In genomic region chr14:19688426-19688825, GRCm38 (mm10) we compare ENCODE assay signal across 31 mouse cellular contexts.
"Had no signal": no experiment of that assay in that cellular context is flagged by ENCODE, and none has a peak within 500 bp of the region (broad histone marks: within the 10 kb centered on the region; RNA-seq: fewer than 3 reads in every experiment).

No protein-coding gene starts in this region.

- H3K4me3 ChIP-seq: left cerebral cortex, adult 2 months; limb, embryonic 10.5 days; limb, embryonic 12.5 days; limb, embryonic 13.5 days; limb, embryonic 15.5 days; liver, embryonic 12.5 days; liver, embryonic 13.5 days; liver, embryonic 15.5 days; lung, embryonic 15.5 days; megakaryocyte, embryonic 14.5 days; midbrain, embryonic 10.5 days; midbrain, embryonic 12.5 days; midbrain, embryonic 15.5 days; myocyte; neural tube, embryonic 12.5 days had no signal

- H3K4me2 ChIP-seq: limb, embryonic 12.5 days; limb, embryonic 13.5 days; limb, embryonic 15.5 days; liver, embryonic 11.5 days; liver, embryonic 12.5 days; liver, embryonic 13.5 days; liver, embryonic 15.5 days; lung, embryonic 14.5 days; lung, embryonic 15.5 days; midbrain, embryonic 12.5 days; midbrain, embryonic 15.5 days; neural tube, embryonic 12.5 days had no signal

- H3K27me3 ChIP-seq: limb, embryonic 12.5 days; limb, embryonic 13.5 days; limb, embryonic 15.5 days; liver, embryonic 12.5 days; liver, embryonic 13.5 days; liver, embryonic 15.5 days; lung, embryonic 15.5 days; midbrain, embryonic 12.5 days; midbrain, embryonic 15.5 days; neural tube, embryonic 12.5 days had no signal

- ATAC-seq: liver, embryonic 12.5 days; liver, postnatal 0 days; lung, postnatal 0 days; midbrain, embryonic 15.5 days; midbrain, embryonic 16.5 days had no signal

- H3K4me1 ChIP-seq: limb, embryonic 10.5 days; limb, embryonic 12.5 days; limb, embryonic 13.5 days; limb, embryonic 15.5 days; liver, embryonic 12.5 days; liver, embryonic 13.5 days; liver, embryonic 15.5 days; lung, embryonic 15.5 days; megakaryocyte, embryonic 14.5 days; midbrain, embryonic 10.5 days; midbrain, embryonic 12.5 days; midbrain, embryonic 15.5 days; neural tube, embryonic 12.5 days had no signal

- H3K9ac ChIP-seq: limb, embryonic 12.5 days; limb, embryonic 13.5 days; limb, embryonic 15.5 days; liver, embryonic 12.5 days; liver, embryonic 13.5 days; liver, embryonic 14.5 days; liver, embryonic 15.5 days; liver, postnatal 0 days; lung, embryonic 14.5 days; lung, embryonic 15.5 days; midbrain, embryonic 12.5 days; midbrain, embryonic 15.5 days; neural tube, embryonic 12.5 days had no signal

- H3K9me3 ChIP-seq: limb, embryonic 10.5 days; limb, embryonic 12.5 days; limb, embryonic 13.5 days; limb, embryonic 15.5 days; liver, embryonic 12.5 days; liver, embryonic 13.5 days; liver, embryonic 15.5 days; lung, embryonic 15.5 days; megakaryocyte, embryonic 14.5 days; midbrain, embryonic 10.5 days; midbrain, embryonic 12.5 days; midbrain, embryonic 15.5 days; neural tube, embryonic 12.5 days had no signal

- DNase-seq: left cerebral cortex, postnatal 4 days; liver; liver, embryonic 13.5 days; liver, postnatal 0 days; lung, adult 18-20 months; lung, adult 2 months; lung, embryonic 14.5 days; lung, postnatal 10 days; lung, postnatal 14 days; lung, postnatal 36 days; lung, postnatal 4 days; midbrain, embryonic 14.5 days had no signal

- H3K27ac ChIP-seq: left cerebral cortex, adult 2 months; limb, embryonic 10.5 days; limb, embryonic 12.5 days; limb, embryonic 13.5 days; limb, embryonic 15.5 days; liver, embryonic 12.5 days; liver, embryonic 13.5 days; liver, embryonic 14.5 days; liver, embryonic 15.5 days; lung, embryonic 15.5 days; macrophage; midbrain, embryonic 10.5 days; midbrain, embryonic 12.5 days; midbrain, embryonic 15.5 days; neural tube, embryonic 12.5 days had no signal

- H3K36me3 ChIP-seq: limb, embryonic 10.5 days; limb, embryonic 12.5 days; limb, embryonic 13.5 days; limb, embryonic 15.5 days; liver, embryonic 12.5 days; liver, embryonic 13.5 days; liver, embryonic 15.5 days; lung, embryonic 15.5 days; midbrain, embryonic 10.5 days; midbrain, embryonic 12.5 days; midbrain, embryonic 15.5 days; neural tube, embryonic 12.5 days had no signal
